Comparison of ENCODE assay signal across 12 mouse cellular contexts in genomic region chr14:86684585-86685503, GRCm38 (mm10).
A peak's percentile ranks its signal among the peaks of the same experiment; 100 is the strongest.
DNase-seq lines count a peak whose midpoint lies in the region; ATAC-seq lines count a peak whose summit lies in the region.
"Had no signal": no experiment of that assay in that cellular context is flagged by ENCODE, and none has a peak within 500 bp of the region (broad histone marks: within the 10 kb centered on the region; RNA-seq: fewer than 3 reads in every experiment).

No protein-coding gene starts in this region.

- no peaks in the 10 kb centered on the region for H3K36me3 ChIP-seq in hindbrain, embryonic 16.5 days (ENCODE audit: control insufficient read depth, insufficient read depth, low read length)
- H3K36me3 ChIP-seq in midbrain, embryonic 11.5 days (ENCODE audit: control insufficient read depth, insufficient read depth, low read length): no peaks in the 10 kb centered on the region

- peak overlapping the region; percentile 67 for H3K27ac ChIP-seq in hindbrain, embryonic 16.5 days (ENCODE audit: low read depth, low read length)
- no peak overlapping the region for H3K27ac ChIP-seq in midbrain, embryonic 11.5 days (ENCODE audit: low read depth, low read length)
- H3K27ac ChIP-seq: kidney, postnatal 0 days had no signal

- no peak overlapping the region for H3K4me3 ChIP-seq in hindbrain, embryonic 16.5 days (ENCODE audit: low read length)
- H3K4me3 ChIP-seq in midbrain, embryonic 11.5 days (ENCODE audit: low read depth, low read length): no peak overlapping the region

- 26% methylated on average over 11 of the region's 11 CpGs for WGBS in hindbrain, embryonic 16.5 days
- 62% methylated on average over 11 of the region's 11 CpGs for WGBS in midbrain, embryonic 11.5 days

- peak; percentile 61 to 67 for DNase-seq in cerebellum, postnatal 10 days
- DNase-seq in cerebellum, adult 11-12 months: no peak
- DNase-seq in MN1 (ENCODE audit: low spot score): peak; percentile 40
- DNase-seq in midbrain, embryonic 11.5 days (ENCODE audit: low spot score, missing footprints): no peak
- no peak for DNase-seq in thymus, postnatal 0 days (ENCODE audit: low spot score)
- DNase-seq in testis, postnatal 10 days (ENCODE audit: low spot score): no peak
- DNase-seq: heart, adult 18-20 months; liver had no signal

- peaks cover 4% of the 10 kb centered on the region for H3K4me1 ChIP-seq in hindbrain, embryonic 16.5 days (ENCODE audit: control insufficient read depth, insufficient read depth, low read depth, low read length)
- H3K4me1 ChIP-seq in midbrain, embryonic 11.5 days (ENCODE audit: control insufficient read depth, insufficient read depth, low read length): peaks cover 4% of the 10 kb centered on the region; the same call in 1 of the 2 replicates

- H3K9ac ChIP-seq in hindbrain, embryonic 16.5 days (ENCODE audit: low read depth, low read length): no peak overlapping the region
- H3K9ac ChIP-seq in midbrain, embryonic 11.5 days (ENCODE audit: low read length): no peak overlapping the region; the same call in 1 of the 2 replicates

- peak overlapping the region; percentile 38 for H3K4me2 ChIP-seq in hindbrain, embryonic 16.5 days (ENCODE audit: low read length)
- no peak overlapping the region for H3K4me2 ChIP-seq in midbrain, embryonic 11.5 days

- no peaks in the 10 kb centered on the region for H3K9me3 ChIP-seq in hindbrain, embryonic 16.5 days (ENCODE audit: control insufficient read depth, low read length)
- H3K9me3 ChIP-seq in midbrain, embryonic 11.5 days (ENCODE audit: control insufficient read depth, low read length): no peaks in the 10 kb centered on the region

- H3K27me3 ChIP-seq in hindbrain, embryonic 16.5 days (replicated peaks; ENCODE audit: control insufficient read depth, insufficient read depth, low read length): no peaks in the 10 kb centered on the region
- no peaks in the 10 kb centered on the region for H3K27me3 ChIP-seq in midbrain, embryonic 11.5 days (ENCODE audit: control insufficient read depth, insufficient read depth, low read length)
- H3K27me3 ChIP-seq: Patski had no signal

- peak; percentile 86 for ATAC-seq in hindbrain, embryonic 16.5 days
- peak; percentile 75 for ATAC-seq in midbrain, embryonic 11.5 days (ENCODE audit: low FRiP score)
- no peak for ATAC-seq in erythroid progenitor cell, adult 5-6 weeks (replicated peaks; ENCODE audit: low FRiP score, poor library complexity, severe bottlenecking)
- ATAC-seq: Patski had no signal

Comparison
In these comparisons a context has a peak if more than half of its experiments do, and no peak if none do; other contexts are left out.
1. DNase-seq: peak in cerebellum, postnatal 10 days (2 of 2) and MN1 (single experiment); none in cerebellum, adult 11-12 months (single experiment), midbrain, embryonic 11.5 days (single experiment), thymus, postnatal 0 days (single experiment) and testis, postnatal 10 days (single experiment).